Mouse (Mus musculus): Measurements from ENCODE around the gene Vmn1r228.

Gene Vmn1r228

GRCm38 (mm10) chr17:20786057-20786456 is at the start of gene Vmn1r228:
Gene Vmn1r228, minus strand, starts transcription at chr17:20786157.
- DNase-seq: no peak

GRCm38 (mm10) chr17:20811255-20811654 is 25.3 kb upstream of the Vmn1r228 start, which contains the start of gene Vmn1r229:
Gene Vmn1r229, plus strand, starts transcription at chr17:20811555.
- DNase-seq: no peak

GRCm38 (mm10) chr17:20729543-20729942 is 56.4 kb downstream of the Vmn1r228 start, which contains the start of gene Vmn1r227:
Gene Vmn1r227, plus strand, starts transcription at chr17:20729843.
- DNase-seq: no peak

All from right cerebral cortex, adult 18-20 months (tissue).